Mouse (Mus musculus) fibroblast of lung, adult 2 months (primary cell): ENCODE results near the gene Ercc6l.
"Not testable (repeated sequence)": the region's sequence is repeated elsewhere in the genome, so short reads cannot be mapped to it uniquely, and the experiment has no call there.

Experiments used
- DNase-seq: peaks from one replicate; pipeline ENCODE4 v3.0.0-alpha.2; 2011; ENCODE audit warnings: low read depth

Gene Ercc6l

GRCm38 (mm10) chrX:102109349-102109748 lies 47.5 kb downstream of the Ercc6l start:
- DNase-seq: not testable (repeated sequence)

DNA sequence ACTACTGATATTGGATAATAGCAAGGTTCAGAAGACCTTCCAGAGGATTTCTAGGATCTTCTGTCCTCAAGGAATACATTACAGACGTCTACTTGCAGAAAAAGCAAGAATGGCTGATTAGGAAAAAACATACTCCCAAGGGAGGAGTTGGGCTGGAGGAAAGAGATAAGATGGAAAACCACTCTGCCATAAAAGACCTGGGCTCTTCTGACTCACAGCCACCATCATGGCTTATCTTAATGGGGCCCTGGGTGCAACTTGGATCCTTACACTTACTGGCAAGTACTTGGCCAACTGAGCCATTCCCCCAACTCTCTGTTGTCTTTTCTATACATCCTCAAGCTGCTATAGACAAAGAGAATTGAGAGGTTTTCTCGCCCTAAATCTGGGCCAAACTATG lies 53.1 kb downstream of the Ercc6l start:
- DNase-seq: not testable (repeated sequence)

DNA sequence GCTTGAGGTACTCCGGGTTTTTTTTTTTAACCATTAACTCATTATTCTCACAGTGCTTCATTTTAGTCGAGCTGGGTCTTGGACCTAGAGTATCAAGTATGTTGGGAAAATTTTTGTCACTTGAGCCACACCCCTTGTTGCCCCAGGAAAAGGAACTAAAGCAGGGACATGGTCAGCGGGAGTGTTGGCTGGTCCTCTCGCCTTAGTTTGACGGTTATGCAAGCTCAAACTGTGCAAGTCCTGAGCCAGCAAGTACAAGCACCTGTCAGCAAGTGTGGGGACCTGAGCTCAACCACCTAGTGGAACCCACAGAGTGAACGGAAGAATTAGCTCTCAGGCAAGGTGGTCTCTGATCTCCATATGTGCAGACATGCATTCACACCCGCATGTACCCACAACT lies 55.0 kb downstream of the Ercc6l start:
- DNase-seq: no peak

DNA sequence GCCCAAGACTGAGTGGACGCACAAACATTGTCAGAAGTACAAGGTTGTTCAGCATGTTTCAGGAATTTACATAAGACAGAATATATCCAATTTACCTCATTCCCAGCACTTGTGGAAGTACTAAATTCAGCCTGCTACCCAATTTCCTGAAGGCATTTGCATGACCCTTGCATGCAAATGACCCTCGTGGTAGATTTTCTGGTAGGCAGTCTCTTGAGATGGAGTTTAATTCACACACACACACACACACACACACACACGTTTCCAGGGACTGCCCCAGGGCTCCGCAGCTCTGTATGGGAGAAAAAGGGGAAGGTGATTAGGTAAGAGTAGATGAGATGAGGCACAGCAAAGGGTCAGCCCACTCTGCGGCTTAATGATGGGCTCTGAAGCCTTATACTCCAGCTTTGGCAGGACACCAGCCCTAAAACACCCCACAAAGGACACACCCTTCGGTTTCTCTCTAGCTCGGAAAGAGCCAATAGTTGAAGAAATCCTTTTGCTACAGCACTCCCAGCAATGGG lies 62.4 kb downstream of the Ercc6l start:
- DNase-seq: no peak
